Mouse (Mus musculus) limb, embryonic 15.5 days (tissue): Measurements from ENCODE around the gene Id3. TPM values are rescaled to one million over a fixed set of nuclear protein-coding genes. Genes with fewer than 3 reads are reported as not detected.
A peak's percentile ranks its signal among the peaks of the same experiment; 100 is the strongest.
"Not testable (repeated sequence)": the region's sequence is repeated elsewhere in the genome, so short reads cannot be mapped to it uniquely, and the experiment has no call there.

Experiments used
- ATAC-seq: fragments of 200-750 bp; cut with Nextera tagmentation; 2 replicates; pipeline ENCODE4 v1.8.0; 2017; ENCODE audit warnings: low read depth, moderate TSS enrichment; ENCODE audit not compliant: insufficient number of reproducible peaks, low FRiP score, low TSS enrichment
- H3K27ac ChIP-seq: fragments of 300-500 bp; sonication (generic); 2 replicates; pipeline ENCODE4 v1.5.1; 2015; ENCODE audit warnings: moderate library complexity, mild to moderate bottlenecking, inconsistent platforms
- H3K27me3 ChIP-seq: fragments of 300-500 bp; sonication (generic); 2 replicates; pipeline ENCODE4 v1.6.1; 2015; ENCODE audit warnings: inconsistent platforms
- H3K36me3 ChIP-seq: fragments of 300-500 bp; sonication (generic); 2 replicates; pipeline ENCODE4 v1.6.1; 2015; ENCODE audit warnings: inconsistent platforms
- H3K4me1 ChIP-seq: fragments of 300-500 bp; sonication (generic); 2 replicates; pipeline ENCODE4 v1.6.1; 2015; ENCODE audit warnings: inconsistent platforms
- H3K4me2 ChIP-seq: fragments of 300-500 bp; sonication (generic); 2 replicates; pipeline ENCODE4 v1.6.1; 2015; ENCODE audit warnings: mild to moderate bottlenecking, inconsistent platforms
- H3K4me3 ChIP-seq: fragments of 300-500 bp; sonication (generic); 2 replicates; pipeline ENCODE4 v1.5.1; 2015; ENCODE audit warnings: mild to moderate bottlenecking, inconsistent platforms
- H3K9ac ChIP-seq: fragments of 300-500 bp; sonication (generic); 2 replicates; pipeline ENCODE4 v1.6.1; 2015; ENCODE audit warnings: inconsistent platforms
- H3K9me3 ChIP-seq: fragments of 300-500 bp; sonication (generic); 2 replicates; pipeline ENCODE4 v1.6.1; 2016; ENCODE audit warnings: inconsistent platforms
- WGBS: fragments of 180-500 bp; shearing (Covaris S2); methylation state at CpG from one replicate; pipeline ENCODE4 v1.1.7; 2015; 5-methylcytosine and 5-hydroxymethylcytosine counted together
- polyA plus RNA-seq: library from polyadenylated mRNA; unstranded; fragments of >200 nt; fragmentation: Nextera tagmentation; extraction: Ambion mirVana; gene quantifications from 2 replicates; pipeline ENCODE4 v1.2.1, GENCODE M21; 2015

Gene Id3
- 488 and 490 TPM in 2 replicates for polyA plus RNA-seq

DNA sequence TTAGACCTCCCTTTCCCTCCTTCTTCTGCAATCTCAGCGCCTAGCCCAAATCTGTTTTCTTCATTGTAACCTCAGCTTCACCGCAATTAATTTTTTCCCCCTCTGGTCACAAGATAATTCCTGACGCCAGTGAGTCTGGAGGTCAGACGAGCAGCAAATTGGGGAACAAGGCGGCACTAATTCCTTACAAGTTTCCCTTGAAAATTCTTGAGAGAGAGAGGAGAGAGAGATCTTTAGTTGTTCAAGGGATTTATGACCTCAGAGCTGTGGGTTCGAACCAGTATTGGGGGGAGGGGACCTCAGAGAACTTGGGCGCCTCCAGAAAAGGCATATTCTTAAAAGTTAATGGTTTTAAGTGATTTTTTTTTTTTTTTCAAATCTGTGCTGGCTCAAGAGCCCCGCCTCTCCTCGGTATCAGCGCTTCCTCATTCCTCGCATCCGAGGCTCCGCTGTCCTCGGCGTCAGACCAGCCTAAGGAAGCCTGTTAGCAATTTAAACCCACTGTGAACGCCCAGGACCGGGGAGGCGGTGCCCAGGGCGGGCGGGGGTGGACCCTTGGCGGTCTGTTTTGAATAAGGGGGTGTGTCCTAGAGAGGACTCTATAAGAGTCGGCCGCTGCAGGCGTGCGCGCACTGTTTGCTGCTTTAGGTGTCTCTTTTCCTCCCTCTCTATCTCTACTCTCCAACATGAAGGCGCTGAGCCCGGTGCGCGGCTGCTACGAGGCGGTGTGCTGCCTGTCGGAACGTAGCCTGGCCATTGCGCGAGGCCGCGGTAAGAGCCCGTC is at the start of gene Id3:
Gene Id3, plus strand, starts transcription at position 305 of the 784 bp plus-strand sequence.
- under 1% methylated on average over 39 of the region's 39 CpGs for WGBS
- peak within 1 kb of the TSS; percentile 98 for H3K9ac ChIP-seq
- H3K4me2 ChIP-seq = peak within 1 kb of the TSS; percentile 64
- peaks cover 75% of the 10 kb centered on the region for H3K4me1 ChIP-seq
- H3K27ac ChIP-seq = peak within 1 kb of the TSS; percentile 98
- peak; percentile 88 for ATAC-seq
- H3K4me3 ChIP-seq = peak within 1 kb of the TSS; percentile 89
- no peaks in the 10 kb centered on the region for H3K36me3 ChIP-seq
- no peaks in the 10 kb centered on the region for H3K27me3 ChIP-seq
- H3K9me3 ChIP-seq = no peaks in the 10 kb centered on the region

DNA sequence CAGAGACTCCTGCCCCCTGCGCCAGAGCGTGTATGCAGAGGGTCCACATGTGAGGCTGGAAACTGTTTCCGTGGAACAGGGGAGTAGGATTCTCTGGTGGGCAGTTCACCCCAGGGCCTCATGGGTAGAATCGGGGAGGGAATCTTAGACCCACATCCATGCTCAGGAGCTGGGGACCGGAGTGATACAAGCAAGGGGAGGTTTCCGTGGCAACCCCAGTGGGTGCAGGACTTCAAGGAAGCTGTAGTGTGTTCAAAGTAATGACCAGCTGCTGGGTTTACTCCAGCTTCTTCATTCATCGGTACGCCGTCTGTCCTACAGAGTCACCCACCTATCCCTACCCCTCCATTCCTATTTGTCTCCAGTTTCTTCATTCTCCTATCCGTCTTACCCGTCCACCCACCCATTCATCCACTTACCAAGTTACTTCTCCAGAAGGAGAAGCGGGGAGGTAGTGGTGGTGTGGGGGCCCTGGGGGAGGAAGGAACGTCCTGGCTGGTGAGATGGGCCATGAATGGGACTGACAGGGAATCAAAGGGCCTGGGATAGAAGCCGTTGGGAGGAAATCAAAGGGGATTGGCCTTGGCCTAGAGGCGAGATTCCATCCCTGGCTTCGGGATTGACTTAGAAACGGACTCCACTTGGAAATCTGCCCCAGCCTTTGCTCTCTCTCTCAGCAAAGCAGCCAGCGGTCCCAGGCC is 48.6 kb upstream of the Id3 start:
- H3K27me3 ChIP-seq = no peaks in the 10 kb centered on the region
- peaks cover 12% of the 10 kb centered on the region for H3K4me1 ChIP-seq

DNA sequence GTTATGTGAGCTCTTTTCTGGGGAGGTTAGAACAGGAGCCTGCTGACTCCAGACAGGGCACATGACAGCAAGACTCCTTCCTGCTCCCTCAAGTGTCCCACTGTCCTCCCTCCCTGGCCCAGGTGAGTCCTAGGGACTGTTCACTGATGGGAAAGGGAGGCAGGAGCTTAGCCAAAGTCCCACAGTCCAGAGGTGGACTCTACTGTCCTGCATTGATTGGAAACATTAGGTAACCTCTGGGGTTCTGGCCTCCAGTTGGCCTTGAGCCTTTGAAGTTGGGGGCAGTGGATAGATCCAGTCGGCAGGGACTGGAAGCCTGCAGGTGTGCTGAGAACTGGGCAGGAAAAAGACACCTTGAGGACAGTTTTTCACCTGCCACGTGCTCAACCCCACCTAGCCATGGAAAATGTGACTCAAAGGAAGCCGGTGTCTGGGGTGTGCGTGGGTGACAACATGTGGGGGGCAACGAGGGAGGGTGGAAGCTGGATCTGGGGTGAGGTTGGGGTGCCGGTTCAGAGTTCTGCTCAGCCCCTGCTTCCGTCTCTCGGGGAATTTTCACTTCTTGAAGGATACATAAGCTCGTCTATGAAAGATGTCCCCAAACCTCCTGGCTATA is 47.7 kb upstream of the Id3 start:
- 61% methylated on average over 9 of the region's 9 CpGs for WGBS
- no peak overlapping the region for H3K9ac ChIP-seq
- H3K27me3 ChIP-seq = no peaks in the 10 kb centered on the region
- H3K36me3 ChIP-seq = no peaks in the 10 kb centered on the region
- H3K9me3 ChIP-seq = no peaks in the 10 kb centered on the region
- H3K27ac ChIP-seq = no peak overlapping the region
- H3K4me1 ChIP-seq = peaks cover 9% of the 10 kb centered on the region
- ATAC-seq = no peak
- no peak overlapping the region for H3K4me3 ChIP-seq
- no peak overlapping the region for H3K4me2 ChIP-seq

More for the DNA sequence above, 48.6 kb upstream of the Id3 start:
- no peaks in the 10 kb centered on the region for H3K36me3 ChIP-seq
- no peak overlapping the region for H3K4me2 ChIP-seq
- no peaks in the 10 kb centered on the region for H3K9me3 ChIP-seq
- 73% methylated on average over 18 of the region's 18 CpGs for WGBS
- no peak overlapping the region for H3K9ac ChIP-seq
- no peak overlapping the region for H3K27ac ChIP-seq
- H3K4me3 ChIP-seq = no peak overlapping the region
- no peak for ATAC-seq

DNA sequence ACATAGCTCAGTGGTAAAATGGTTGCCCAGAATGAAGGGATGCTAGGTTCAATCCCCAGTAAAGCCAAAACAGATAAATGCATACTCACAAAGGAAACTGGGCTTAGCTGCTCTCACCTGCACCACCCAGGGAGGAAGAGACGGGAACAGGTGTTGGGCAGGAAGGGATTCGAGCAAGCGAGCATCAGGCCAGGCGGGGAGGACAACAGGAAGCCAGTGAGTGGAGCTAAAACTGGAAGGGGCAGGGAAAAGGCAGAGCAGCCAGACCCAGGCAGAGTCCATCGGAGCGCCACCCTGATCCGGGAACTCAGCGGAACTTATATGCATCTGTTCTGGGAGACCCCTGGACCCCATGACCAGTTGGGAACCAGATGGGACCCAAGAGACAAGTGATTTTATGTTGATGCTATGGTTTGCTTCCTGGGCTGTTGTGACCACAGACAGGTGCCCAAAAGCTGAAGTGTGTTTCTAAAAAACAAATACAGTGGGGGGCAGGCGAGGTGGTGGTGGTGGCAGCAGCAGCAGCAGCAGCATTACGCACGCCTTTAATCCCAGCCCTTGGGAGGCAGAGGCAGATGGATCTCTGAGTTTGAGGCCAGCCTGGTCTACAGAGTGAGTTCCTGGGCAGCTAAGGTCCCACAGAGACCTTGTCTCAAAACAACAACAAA is 46.7 kb upstream of the Id3 start:
- WGBS = 66% methylated on average over 11 of the region's 11 CpGs
- Histone ChIP-seq H3K9me3 (no peaks in the 10 kb centered on the region), H3K4me1 (peaks cover 9% of the 10 kb centered on the region), H3K4me3 (no peak overlapping the region), H3K9ac (no peak overlapping the region), H3K4me2 (no peak overlapping the region), H3K27ac (no peak overlapping the region), H3K27me3 (no peaks in the 10 kb centered on the region), H3K36me3 (no peaks in the 10 kb centered on the region)
- no peak for ATAC-seq

DNA sequence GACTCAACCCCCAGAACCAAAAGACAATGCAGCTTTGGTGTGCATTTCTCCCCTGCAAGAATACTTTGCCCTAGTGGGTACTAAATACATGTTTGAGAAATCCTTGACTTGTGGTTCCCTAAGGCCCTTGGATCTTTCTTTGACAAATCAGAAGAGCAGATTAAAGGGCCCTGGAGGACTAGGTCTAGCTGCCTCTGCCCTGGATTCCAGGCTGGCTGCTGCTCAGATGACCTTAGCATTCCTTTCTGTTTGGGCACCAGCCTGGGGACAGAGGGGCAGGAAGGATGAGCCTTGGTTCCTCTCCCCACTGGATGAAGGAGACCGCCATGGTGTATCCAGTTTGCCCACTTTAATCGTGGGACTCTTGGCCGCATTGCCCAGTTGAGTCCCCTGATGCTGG is 44.9 kb upstream of the Id3 start:
- H3K4me2 ChIP-seq = no peak overlapping the region
- H3K4me3 ChIP-seq = no peak overlapping the region
- no peak overlapping the region for H3K9ac ChIP-seq
- ATAC-seq = no peak
- 98% methylated on average over 3 of the region's 3 CpGs for WGBS
- H3K27ac ChIP-seq = no peak overlapping the region
- H3K4me1 ChIP-seq = peaks cover 9% of the 10 kb centered on the region
- no peaks in the 10 kb centered on the region for H3K27me3 ChIP-seq
- no peaks in the 10 kb centered on the region for H3K9me3 ChIP-seq
- no peaks in the 10 kb centered on the region for H3K36me3 ChIP-seq

DNA sequence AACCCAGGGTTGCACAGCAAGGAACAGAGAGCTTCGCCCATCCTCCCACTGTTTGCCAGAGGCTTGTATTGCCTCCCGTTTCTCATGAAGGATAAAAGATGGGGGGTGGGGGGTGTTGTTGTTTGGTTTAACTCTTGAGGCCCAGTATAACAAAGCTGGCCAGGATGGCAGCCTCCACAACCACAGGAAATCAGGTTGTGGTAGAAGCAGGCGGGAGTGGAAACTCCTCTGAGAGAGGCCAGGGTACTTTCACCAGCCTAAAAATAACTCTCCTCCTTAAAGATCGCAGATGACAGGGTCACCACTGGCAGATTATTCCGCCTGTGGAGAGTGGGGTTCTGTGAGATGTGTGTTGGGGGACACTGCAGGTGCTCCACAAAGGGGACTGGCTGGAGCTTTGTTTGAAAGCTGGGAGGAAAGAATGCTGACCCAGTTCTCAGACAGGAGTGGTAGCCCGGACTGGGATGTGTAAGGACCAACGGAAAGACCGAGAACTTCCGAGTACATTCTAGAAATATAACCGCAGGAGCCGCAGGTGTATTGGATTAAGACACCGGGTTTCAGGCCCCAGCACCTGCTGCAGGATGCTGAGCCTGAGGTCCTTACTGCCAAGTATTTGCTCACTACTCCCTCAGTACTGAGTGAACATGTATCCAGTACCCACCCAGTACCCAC is 42.8 kb upstream of the Id3 start:
- ATAC-seq = no peak

DNA sequence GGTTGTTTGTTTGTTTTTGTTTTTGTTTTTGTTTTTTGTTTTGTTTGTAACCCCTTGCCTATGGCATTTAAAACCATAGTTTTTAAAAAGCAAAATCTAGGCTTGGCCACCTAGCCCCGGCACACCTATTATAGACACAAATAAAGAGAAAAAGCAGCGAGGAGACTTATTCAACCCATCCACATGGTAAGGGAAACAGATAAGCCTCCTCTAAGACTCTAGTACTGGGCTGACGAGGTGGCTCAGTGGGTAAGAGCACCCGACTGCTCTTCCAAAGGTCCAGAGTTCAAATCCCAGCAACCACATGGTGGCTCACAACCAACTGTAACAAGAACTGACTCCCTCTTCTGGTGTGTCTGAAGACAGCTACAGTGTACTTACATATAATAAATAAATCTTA is 41.5 kb upstream of the Id3 start:
- H3K4me3 ChIP-seq, H3K27me3 ChIP-seq, H3K9me3 ChIP-seq, H3K36me3 ChIP-seq, H3K27ac ChIP-seq, ATAC-seq, H3K9ac ChIP-seq, H3K4me2 ChIP-seq: not testable (repeated sequence)
- WGBS = 83% methylated on average over 4 of the region's 4 CpGs
- peaks cover 10% of the 10 kb centered on the region for H3K4me1 ChIP-seq

More for the DNA sequence above, 42.8 kb upstream of the Id3 start:
- Histone ChIP-seq H3K4me1 (peaks cover 12% of the 10 kb centered on the region), H3K27ac (no peak overlapping the region), H3K9ac (no peak overlapping the region), H3K36me3 (no peaks in the 10 kb centered on the region), H3K4me3 (no peak overlapping the region), H3K4me2 (no peak overlapping the region), H3K27me3 (no peaks in the 10 kb centered on the region), H3K9me3 (no peaks in the 10 kb centered on the region)
- 56% methylated on average over 12 of the region's 12 CpGs for WGBS

DNA sequence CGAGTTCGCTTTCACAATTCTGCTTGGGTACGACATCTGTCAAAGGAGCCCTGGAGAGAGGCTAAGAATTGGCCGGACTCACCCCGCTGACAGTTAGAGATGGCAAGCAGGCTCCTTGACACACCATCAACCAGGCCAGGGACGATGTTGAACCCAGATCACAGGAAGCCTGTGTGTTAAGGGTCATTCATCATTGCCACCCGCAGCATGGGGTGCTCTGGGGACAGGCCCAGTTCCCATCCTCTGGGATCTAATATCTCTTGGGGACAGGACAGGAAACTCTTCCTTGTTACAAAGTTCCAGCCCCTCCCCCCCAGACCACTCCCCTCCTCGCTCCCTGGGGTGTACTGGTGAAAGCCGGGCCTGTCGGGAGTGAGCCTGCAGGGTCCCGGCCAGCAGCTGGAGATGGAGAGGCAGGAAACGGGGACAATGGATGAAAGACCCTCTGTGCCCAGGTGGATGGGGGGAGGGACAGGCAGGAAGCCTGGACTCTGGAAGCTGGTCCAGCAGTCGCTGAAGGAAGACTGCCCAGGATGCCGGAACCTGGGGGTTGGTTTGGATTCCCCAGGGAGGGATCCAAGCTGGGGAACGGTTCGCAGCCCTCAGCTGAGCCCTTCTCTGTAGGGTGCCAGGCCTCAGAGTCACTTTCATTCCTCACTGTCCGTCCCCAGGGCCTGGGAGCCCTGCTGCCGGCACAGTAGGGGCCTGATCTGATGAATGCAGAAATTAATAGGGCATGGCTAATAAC is 38.5 kb upstream of the Id3 start:
- no peak overlapping the region for H3K4me3 ChIP-seq
- H3K9me3 ChIP-seq = no peaks in the 10 kb centered on the region
- H3K9ac ChIP-seq = no peak overlapping the region
- H3K36me3 ChIP-seq = no peaks in the 10 kb centered on the region
- H3K4me2 ChIP-seq = peak overlapping the region; percentile 15; the same call in 1 of the 2 replicates
- 20% methylated on average over 18 of the region's 18 CpGs for WGBS
- H3K27me3 ChIP-seq = no peaks in the 10 kb centered on the region
- ATAC-seq = 0 out of 2 replicates have a peak, but pooled peaks have one; percentile 16
- H3K27ac ChIP-seq = peak overlapping the region; percentile 33
- peaks cover 10% of the 10 kb centered on the region for H3K4me1 ChIP-seq

DNA sequence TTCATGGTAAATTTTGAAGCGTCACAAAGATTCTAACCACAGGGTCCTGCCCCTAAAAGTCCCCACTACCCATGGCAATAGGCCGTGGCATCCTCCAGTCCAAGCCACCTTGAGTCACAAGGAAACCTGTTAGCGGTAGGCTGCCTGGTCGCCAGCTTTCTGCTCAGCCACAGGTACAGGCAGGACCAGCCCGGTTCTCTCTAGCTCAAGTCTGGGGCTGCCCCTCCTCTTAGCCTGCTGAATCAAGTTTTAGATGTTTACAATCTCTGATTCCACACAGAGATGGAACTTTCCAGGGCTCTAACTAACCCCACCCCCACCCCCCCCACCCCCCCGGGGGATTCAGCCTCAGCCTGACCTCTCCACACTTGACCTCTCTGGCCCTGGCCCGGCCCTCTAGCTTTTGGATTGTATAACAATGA is 36.4 kb upstream of the Id3 start:
- Histone ChIP-seq H3K9me3 (no peaks in the 10 kb centered on the region), H3K4me3 (no peak overlapping the region), H3K9ac (no peak overlapping the region), H3K4me2 (no peak overlapping the region), H3K36me3 (no peaks in the 10 kb centered on the region), H3K27me3 (no peaks in the 10 kb centered on the region), H3K4me1 (peaks cover 18% of the 10 kb centered on the region), H3K27ac (no peak overlapping the region)
- ATAC-seq = no peak
- 49% methylated on average over 7 of the region's 7 CpGs for whole genome bisulfite sequencing

DNA sequence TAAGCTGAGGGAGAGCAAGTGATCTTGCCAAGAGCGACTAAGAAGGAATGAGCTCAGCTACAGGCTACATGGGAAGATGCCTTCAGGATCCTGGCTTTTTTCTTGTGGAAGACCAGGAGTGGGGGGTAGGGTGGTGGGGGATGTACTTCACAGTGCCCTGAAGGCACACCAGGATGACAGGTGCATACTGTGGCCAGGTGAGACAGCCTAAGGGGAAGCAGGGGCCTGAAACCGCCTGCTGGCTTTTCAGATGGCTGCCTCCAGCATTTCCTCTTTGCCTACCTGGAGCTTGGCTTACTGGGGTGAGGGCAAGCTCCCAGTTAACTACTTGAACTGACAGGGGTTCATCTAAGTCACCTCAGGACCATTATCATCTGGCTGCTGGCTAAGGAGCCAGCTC is 34.1 kb upstream of the Id3 start:
- Histone ChIP-seq H3K27ac (no peak overlapping the region), H3K4me2 (no peak overlapping the region), H3K9me3 (no peaks in the 10 kb centered on the region), H3K4me1 (peaks cover 22% of the 10 kb centered on the region), H3K4me3 (no peak overlapping the region), H3K36me3 (no peaks in the 10 kb centered on the region), H3K27me3 (no peaks in the 10 kb centered on the region), H3K9ac (no peak overlapping the region)
- WGBS = 85% methylated on average over 2 of the region's 2 CpGs
- ATAC-seq = no peak
